Mouse (Mus musculus) liver, adult 2 months (tissue): Measurements from ENCODE around the gene Zc3h7b.

ENCODE experiments used
- CTCF ChIP-seq: fragments of 200-500 bp; IDR thresholded peaks from 2 replicates; pipeline ENCODE4 v1.5.1; 2011; ENCODE audit warnings: low read depth, low read length, control low read depth
- POLR2A ChIP-seq: fragments of 200-500 bp; IDR thresholded peaks from 2 replicates; pipeline ENCODE4 v1.6.1; 2011; ENCODE audit warnings: low read length, control low read depth; ENCODE audit not compliant: insufficient read depth; ENCODE audit errors: extremely low read depth

GRCm38 (mm10) chr15:81845033-81845625 is 100.3 kb downstream of the Zc3h7b start:
- TF ChIP-seq CTCF (no peak), POLR2A (no peak)
